Mouse (Mus musculus) kidney, postnatal 0 days (tissue): ENCODE results near the gene Boll. TPM values are rescaled to one million over a fixed set of nuclear protein-coding genes. Genes with fewer than 3 reads are reported as not detected.
A peak's percentile ranks its signal among the peaks of the same experiment; 100 is the strongest.

Experiments used
- ATAC-seq: fragments of 200-750 bp; cut with Nextera tagmentation; replicated peaks from 2 replicates; pipeline ENCODE4 v1.8.0; 2017; ENCODE audit warnings: low read depth, moderate number of reproducible peaks, moderate TSS enrichment, moderate library complexity; ENCODE audit not compliant: low FRiP score
- DNase-seq: peaks from one replicate; pipeline ENCODE4 v3.0.0-alpha.2; 2016; ENCODE audit warnings: low spot score
- H3K27ac ChIP-seq: fragments of 300-500 bp; sonication (generic); 2 replicates; pipeline ENCODE4 v1.5.1; 2014; ENCODE audit warnings: mild to moderate bottlenecking
- H3K27me3 ChIP-seq: fragments of 300-500 bp; sonication (generic); 2 replicates; pipeline ENCODE4 v1.6.1; 2014; ENCODE audit warnings: low read length, mixed read lengths; ENCODE audit not compliant: insufficient read depth
- H3K36me3 ChIP-seq: fragments of 300-500 bp; sonication (generic); 2 replicates; pipeline ENCODE4 v1.6.1; 2014; ENCODE audit warnings: low read length, mixed read lengths; ENCODE audit not compliant: insufficient read depth
- H3K4me1 ChIP-seq: fragments of 300-500 bp; sonication (generic); replicated peaks from 2 replicates; pipeline ENCODE4 v1.6.1; 2014; ENCODE audit warnings: antibody characterized with exemption, low read length, mixed read lengths; ENCODE audit not compliant: insufficient read depth
- H3K4me2 ChIP-seq: fragments of 300-500 bp; sonication (generic); 2 replicates; pipeline ENCODE4 v1.6.1; 2014; ENCODE audit warnings: mild to moderate bottlenecking, low read length, moderate library complexity, mixed read lengths
- H3K4me3 ChIP-seq: fragments of 300-500 bp; sonication (generic); replicated peaks from 2 replicates; pipeline ENCODE4 v1.5.1; 2014; ENCODE audit warnings: low read depth, low read length
- H3K9ac ChIP-seq: fragments of 300-500 bp; sonication (generic); 2 replicates; pipeline ENCODE4 v1.6.1; 2014; ENCODE audit warnings: low read depth, low read length
- H3K9me3 ChIP-seq: fragments of 300-500 bp; sonication (generic); replicated peaks from 2 replicates; pipeline ENCODE4 v1.6.1; 2016; ENCODE audit warnings: low read length, inconsistent platforms, mixed read lengths
- CTCF ChIP-seq: IDR thresholded peaks from 2 replicates; pipeline ENCODE4 v1.5.1; 2016; ENCODE audit warnings: antibody characterized with exemption, low read depth, mild to moderate bottlenecking, moderate library complexity
- WGBS: fragments of 180-500 bp; shearing (Covaris S2); extraction: QIAGEN DNeasy Blood & Tissue Kit; methylation state at CpG from one replicate; pipeline ENCODE4 v1.1.7; 2014; 5-methylcytosine and 5-hydroxymethylcytosine counted together
- polyA plus RNA-seq: library from polyadenylated mRNA; unstranded; fragments of >200 nt; fragmentation: Nextera tagmentation; extraction: Ambion mirVana; gene quantifications from 2 replicates; pipeline ENCODE4 v1.2.1, GENCODE M21; 2015

Gene Boll
- polyA plus RNA-seq, 1 experiment from 2014 or later, result 0.72 TPM

- WGBS, result 33% methylated on average over 2 of the region's 2 CpGs
- H3K27me3 ChIP-seq, result no peaks in the 10 kb centered on the region
- no peak overlapping the region for H3K4me2 ChIP-seq
These were observed 98.9 kb downstream of the Boll start for GRCm38 (mm10) chr1:55264385-55264784.

GRCm38 (mm10) chr1:55246374-55246773 lies 116.9 kb downstream of the Boll start:
- Histone ChIP-seq H3K4me3 (no peak overlapping the region), H3K4me2 (no peak overlapping the region), H3K9ac (no peak overlapping the region), H3K9me3 (no peaks in the 10 kb centered on the region), H3K36me3 (no peaks in the 10 kb centered on the region), H3K4me1 (no peaks in the 10 kb centered on the region), H3K27me3 (no peaks in the 10 kb centered on the region), H3K27ac (no peak overlapping the region)
- WGBS, result 81% methylated on average over 2 of the region's 2 CpGs
- no peak for ATAC-seq
- DNase-seq, result no peak
- no peak for TF ChIP-seq CTCF

More at GRCm38 (mm10) chr1:55264385-55264784, 98.9 kb downstream of the Boll start:
- Histone ChIP-seq H3K36me3 (no peaks in the 10 kb centered on the region), H3K9me3 (no peaks in the 10 kb centered on the region), H3K4me1 (no peaks in the 10 kb centered on the region), H3K27ac (no peak overlapping the region), H3K4me3 (no peak overlapping the region), H3K9ac (no peak overlapping the region)
- no peak for TF ChIP-seq CTCF
- DNase-seq (no peak), ATAC-seq (no peak)

- H3K36me3 ChIP-seq, result no peaks in the 10 kb centered on the region
- DNase-seq, result peak; percentile 83
- peaks cover 13% of the 10 kb centered on the region; the same call in 1 of the 2 replicates for H3K4me1 ChIP-seq
- H3K4me3 ChIP-seq, result no peak overlapping the region
- no peaks in the 10 kb centered on the region for H3K9me3 ChIP-seq
- ATAC-seq, result no peak
- TF ChIP-seq CTCF, result peak; percentile 83
- no peak overlapping the region for H3K9ac ChIP-seq
- no peak overlapping the region for H3K27ac ChIP-seq
- 3% methylated on average over 1 of the region's 1 CpGs for WGBS
- peak overlapping the region; percentile 98 for H3K4me2 ChIP-seq
- H3K27me3 ChIP-seq, result no peaks in the 10 kb centered on the region
These were observed 124.0 kb downstream of the Boll start for GRCm38 (mm10) chr1:55239237-55239636.

GRCm38 (mm10) chr1:55238496-55238895 lies 124.8 kb downstream of the Boll start:
- H3K9ac ChIP-seq, result peak overlapping the region; percentile 66; the same call in 1 of the 2 replicates
- no peaks in the 10 kb centered on the region for H3K9me3 ChIP-seq
- DNase-seq (no peak), ATAC-seq (no peak)
- peak overlapping the region; percentile 63 for H3K4me3 ChIP-seq
- no peaks in the 10 kb centered on the region for H3K27me3 ChIP-seq
- H3K36me3 ChIP-seq, result no peaks in the 10 kb centered on the region
- H3K4me2 ChIP-seq, result peak overlapping the region; percentile 98
- TF ChIP-seq CTCF, result no peak
- 34% methylated on average over 13 of the region's 13 CpGs for WGBS
- peaks cover 13% of the 10 kb centered on the region; the same call in 1 of the 2 replicates for H3K4me1 ChIP-seq
- H3K27ac ChIP-seq, result no peak overlapping the region

- peaks cover 13% of the 10 kb centered on the region; the same call in 1 of the 2 replicates for H3K4me1 ChIP-seq
- no peaks in the 10 kb centered on the region for H3K27me3 ChIP-seq
- H3K4me3 ChIP-seq, result peak overlapping the region; percentile 63
- DNase-seq (peak; percentile 52), ATAC-seq (peak; percentile 43)
- under 1% methylated on average over 23 of the region's 23 CpGs for WGBS
- TF ChIP-seq CTCF, result no peak
- peak overlapping the region; percentile 66 for H3K9ac ChIP-seq
- no peaks in the 10 kb centered on the region for H3K36me3 ChIP-seq
- H3K9me3 ChIP-seq, result no peaks in the 10 kb centered on the region
- H3K27ac ChIP-seq, result peak overlapping the region; percentile 58; the same call in 1 of the 2 replicates
- H3K4me2 ChIP-seq, result peak overlapping the region; percentile 98
These were observed 125.6 kb downstream of the Boll start for GRCm38 (mm10) chr1:55237643-55238161.

- DNase-seq, result peak; percentile 98
- Histone ChIP-seq H3K9ac (peak within 1 kb of the TSS; percentile 66), H3K27me3 (no peaks in the 10 kb centered on the region), H3K4me3 (peak within 1 kb of the TSS; percentile 63), H3K4me2 (peak within 1 kb of the TSS; percentile 98), H3K27ac (peak within 1 kb of the TSS; percentile 58; the same call in 1 of the 2 replicates), H3K36me3 (no peaks in the 10 kb centered on the region), H3K9me3 (no peaks in the 10 kb centered on the region), H3K4me1 (peaks cover 13% of the 10 kb centered on the region; the same call in 1 of the 2 replicates)
- peak; percentile 98 for ATAC-seq
- TF ChIP-seq CTCF, result peak; percentile 45
- under 1% methylated on average over 82 of the region's 82 CpGs for WGBS
These were observed 126.2 kb downstream of the Boll start, which contains the start of gene Mars2 for GRCm38 (mm10) chr1:55236890-55237642. Gene Mars2 (plus strand): TSS chr1:55237177.
